Mouse (Mus musculus) thymus, adult 2 months (tissue): ENCODE data around the gene Fam118b.

Source experiments
- CTCF ChIP-seq: fragments of 200-500 bp; IDR thresholded peaks from 2 replicates; pipeline ENCODE4 v1.5.1; 2012; ENCODE audit warnings: mild to moderate bottlenecking, control low read depth, low read length, moderate library complexity, borderline replicate concordance; ENCODE audit not compliant: control insufficient read depth, poor library complexity, insufficient read depth; ENCODE audit errors: extremely low read depth
- POLR2A ChIP-seq: fragments of 200-500 bp; IDR thresholded peaks from 2 replicates; pipeline ENCODE4 v1.6.1; 2012; ENCODE audit warnings: mild to moderate bottlenecking, low read length, control low read depth, moderate library complexity; ENCODE audit not compliant: control insufficient read depth, poor library complexity, insufficient read depth; ENCODE audit errors: extremely low read depth

GRCm38 (mm10) chr9:35290417-35290816 is 22.8 kb upstream of the Fam118b start:
- TF ChIP-seq CTCF (no peak), POLR2A (no peak)
